Mouse (Mus musculus) lung, embryonic 14.5 days (tissue): ENCODE measurements around the gene Rps2. TPM values are rescaled to one million over a fixed set of nuclear protein-coding genes. Genes with fewer than 3 reads are reported as not detected.

ENCODE experiments used
- ATAC-seq: fragments of 200-750 bp; cut with Nextera tagmentation; 2 replicates; pipeline ENCODE4 v1.8.0; 2017; ENCODE audit warnings: mild to moderate bottlenecking, moderate TSS enrichment, moderate library complexity; ENCODE audit not compliant: insufficient read depth
- DNase-seq: peaks from one replicate; pipeline ENCODE4 v3.0.0-alpha.2; 2015
- H3K27ac ChIP-seq: fragments of 300-500 bp; sonication (generic); 2 replicates; pipeline ENCODE4 v1.5.1; 2014; ENCODE audit warnings: low read depth, mild to moderate bottlenecking, moderate library complexity
- H3K27me3 ChIP-seq: fragments of 300-500 bp; sonication (generic); 2 replicates; pipeline ENCODE4 v1.6.1; 2014; ENCODE audit warnings: low read length, control low read depth; ENCODE audit not compliant: insufficient read depth
- H3K36me3 ChIP-seq: fragments of 300-500 bp; sonication (generic); 2 replicates; pipeline ENCODE4 v1.6.1; 2014; ENCODE audit warnings: control low read depth; ENCODE audit not compliant: insufficient read depth
- H3K4me1 ChIP-seq: fragments of 300-500 bp; sonication (generic); 2 replicates; pipeline ENCODE4 v1.6.1; 2014; ENCODE audit warnings: antibody characterized with exemption, control low read depth; ENCODE audit not compliant: insufficient read depth
- H3K4me2 ChIP-seq: fragments of 300-500 bp; sonication (generic); 2 replicates; pipeline ENCODE4 v1.6.1; 2014; ENCODE audit warnings: mild to moderate bottlenecking
- H3K4me3 ChIP-seq: fragments of 300-500 bp; sonication (generic); 2 replicates; pipeline ENCODE4 v1.5.1; 2014; ENCODE audit warnings: low read depth, low read length
- H3K9ac ChIP-seq: fragments of 300-500 bp; sonication (generic); 2 replicates; pipeline ENCODE4 v1.6.1; 2014
- H3K9me3 ChIP-seq: fragments of 300-500 bp; sonication (generic); 2 replicates; pipeline ENCODE4 v1.6.1; 2016; ENCODE audit warnings: low read depth, low read length, control low read depth
- CTCF ChIP-seq: IDR thresholded peaks from 2 replicates; pipeline ENCODE4 v1.5.1; 2016; ENCODE audit warnings: antibody characterized with exemption, low read depth
- WGBS: fragments of 180-500 bp; shearing (Covaris S2); extraction: QIAGEN DNeasy Blood & Tissue Kit; methylation state at CpG from one replicate; pipeline ENCODE4 v1.1.7; 2014; 5-methylcytosine and 5-hydroxymethylcytosine counted together
- polyA plus RNA-seq: library from polyadenylated mRNA; unstranded; fragments of >200 nt; fragmentation: Nextera tagmentation; extraction: Ambion mirVana; gene quantifications from 2 replicates; pipeline ENCODE4 v1.2.1, GENCODE M21; 2014

Rps2 gene
- polyA plus RNA-seq, 1 experiment from 2014 or later, result 1,884 TPM

GRCm38 (mm10) chr17:24724184-24724583 lies 6.3 kb downstream of the Rps2 start, which contains the start of gene Ndufb10:
TSS of gene Ndufb10 (minus strand) at chr17:24724478.
- Histone ChIP-seq H3K9ac (peak within 1 kb of the TSS; percentile 83), H3K27ac (peak within 1 kb of the TSS; percentile 71), H3K4me2 (peak within 1 kb of the TSS; percentile 86), H3K36me3 (peaks cover 23% of the 10 kb centered on the region), H3K4me3 (peak within 1 kb of the TSS; percentile 90), H3K9me3 (no peaks in the 10 kb centered on the region), H3K4me1 (0 out of 2 replicates have a peak, but pooled peaks cover 5% of the 10 kb centered on the region), H3K27me3 (no peaks in the 10 kb centered on the region)
- ATAC-seq (peak; percentile 80), DNase-seq (peak; percentile 99)
- under 1% methylated on average over 30 of the region's 30 CpGs for WGBS
- peak; percentile 98 for TF ChIP-seq CTCF

GRCm38 (mm10) chr17:24725637-24726390 lies 7.9 kb downstream of the Rps2 start:
- Histone ChIP-seq H3K9ac (no peak overlapping the region), H3K4me2 (no peak overlapping the region), H3K27ac (no peak overlapping the region), H3K36me3 (peaks cover 19% of the 10 kb centered on the region), H3K9me3 (no peaks in the 10 kb centered on the region), H3K27me3 (no peaks in the 10 kb centered on the region), H3K4me1 (0 out of 2 replicates have a peak, but pooled peaks cover 5% of the 10 kb centered on the region), H3K4me3 (no peak overlapping the region)
- DNase-seq (no peak), ATAC-seq (no peak)
- WGBS, result 71% methylated on average over 3 of the region's 3 CpGs
- TF ChIP-seq CTCF, result no peak

GRCm38 (mm10) chr17:24727618-24728017 lies 9.7 kb downstream of the Rps2 start, which contains the start of gene Rpl3l:
TSS of gene Rpl3l (plus strand) at chr17:24727820.
- DNase-seq, result no peak
- no peak within 1 kb of the TSS for H3K9ac ChIP-seq
- TF ChIP-seq CTCF, result no peak

GRCm38 (mm10) chr17:24728184-24728583 lies 10.3 kb downstream of the Rps2 start:
- H3K9ac ChIP-seq, result no peak overlapping the region
- H3K4me3 ChIP-seq, result no peak overlapping the region
- 58% methylated on average over 17 of the region's 17 CpGs for WGBS
- DNase-seq (no peak), ATAC-seq (no peak)
- no peak overlapping the region for H3K27ac ChIP-seq
- H3K4me2 ChIP-seq, result no peak overlapping the region
- no peaks in the 10 kb centered on the region for H3K9me3 ChIP-seq
- H3K27me3 ChIP-seq, result no peaks in the 10 kb centered on the region
- no peaks in the 10 kb centered on the region for H3K36me3 ChIP-seq
- 0 out of 2 replicates have a peak, but pooled peaks cover 2% of the 10 kb centered on the region for H3K4me1 ChIP-seq
- no peak for TF ChIP-seq CTCF

More at GRCm38 (mm10) chr17:24727618-24728017, 9.7 kb downstream of the Rps2 start, which contains the start of gene Rpl3l:
- H3K4me3 ChIP-seq, result no peak within 1 kb of the TSS
- peaks cover 2% of the 10 kb centered on the region for H3K36me3 ChIP-seq
- ATAC-seq, result no peak
- WGBS, result 69% methylated on average over 2 of the region's 2 CpGs
- H3K4me2 ChIP-seq, result no peak within 1 kb of the TSS
- no peak within 1 kb of the TSS for H3K27ac ChIP-seq
- H3K9me3 ChIP-seq, result no peaks in the 10 kb centered on the region
- no peaks in the 10 kb centered on the region for H3K27me3 ChIP-seq
- 0 out of 2 replicates have a peak, but pooled peaks cover 2% of the 10 kb centered on the region for H3K4me1 ChIP-seq

DNA sequence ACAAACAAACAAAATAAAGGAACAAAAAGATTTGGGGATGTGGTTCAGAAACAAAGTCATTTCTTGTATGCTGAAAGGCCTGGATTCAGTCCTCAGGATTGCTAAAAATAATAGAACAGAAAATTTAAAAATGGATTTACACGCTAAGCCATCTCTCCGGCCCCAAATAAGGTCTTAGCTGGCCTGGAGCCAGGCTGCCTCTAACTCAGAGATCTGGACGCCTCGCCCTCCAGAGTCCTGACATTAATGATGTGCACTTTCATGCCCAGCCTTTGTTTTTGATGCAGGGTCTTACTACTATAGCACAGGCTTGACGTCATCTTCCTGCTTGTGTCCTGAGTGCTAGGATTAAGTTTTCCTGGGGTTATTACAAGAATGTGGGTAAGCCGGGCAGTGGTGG lies 11.2 kb downstream of the Rps2 start:
- ATAC-seq (no peak), DNase-seq (peak; percentile 62)
- Histone ChIP-seq H3K9ac (no peak overlapping the region), H3K36me3 (no peaks in the 10 kb centered on the region), H3K27ac (no peak overlapping the region), H3K4me1 (no peaks in the 10 kb centered on the region), H3K4me3 (no peak overlapping the region), H3K4me2 (no peak overlapping the region), H3K9me3 (no peaks in the 10 kb centered on the region), H3K27me3 (no peaks in the 10 kb centered on the region)
- no peak for TF ChIP-seq CTCF
- 52% methylated on average over 6 of the region's 6 CpGs for WGBS

GRCm38 (mm10) chr17:24730787-24731186 lies 12.9 kb downstream of the Rps2 start:
- DNase-seq, result no peak
- H3K36me3 ChIP-seq, result no peaks in the 10 kb centered on the region
- ATAC-seq, result no peak
- H3K9me3 ChIP-seq, result no peaks in the 10 kb centered on the region
- no peaks in the 10 kb centered on the region for H3K27me3 ChIP-seq
- H3K4me1 ChIP-seq, result peaks cover under 1% of the 10 kb centered on the region
- H3K4me3 ChIP-seq, result no peak overlapping the region
- 77% methylated on average over 14 of the region's 14 CpGs for WGBS
- TF ChIP-seq CTCF, result no peak
- no peak overlapping the region for H3K9ac ChIP-seq
- H3K27ac ChIP-seq, result no peak overlapping the region
- H3K4me2 ChIP-seq, result no peak overlapping the region

DNA sequence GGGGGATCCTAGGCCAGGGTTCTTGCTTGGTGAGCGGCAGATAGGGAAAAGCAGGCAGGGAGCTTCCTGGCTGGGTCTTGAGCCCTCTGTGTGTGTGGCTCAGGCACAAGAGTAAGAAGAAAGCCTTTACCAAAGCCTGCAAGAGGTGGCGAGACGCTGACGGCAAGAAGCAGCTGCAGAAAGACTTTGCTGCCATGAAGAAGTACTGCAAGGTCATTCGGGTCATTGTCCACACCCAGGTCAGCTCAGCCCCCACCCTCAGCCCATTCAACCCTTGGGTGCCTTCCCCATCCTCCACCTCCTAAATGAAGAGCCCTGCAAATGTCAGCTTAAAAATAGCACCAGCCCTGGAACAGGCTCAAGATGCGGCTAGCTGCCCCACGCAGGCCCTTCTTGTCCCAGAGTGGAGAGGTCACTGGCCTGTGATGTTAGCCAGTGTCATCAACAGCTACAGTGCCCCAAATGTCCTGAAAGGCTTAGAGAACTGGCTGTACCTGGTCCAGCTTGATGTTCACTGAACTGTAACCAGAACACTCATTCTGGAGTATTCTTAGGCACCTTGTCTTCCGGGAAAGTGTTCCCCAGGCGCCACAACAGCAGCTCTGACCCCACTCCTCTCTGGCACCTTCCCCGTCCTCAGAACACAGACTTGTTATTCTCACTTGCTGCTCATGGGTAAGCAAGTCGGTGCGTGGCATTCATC lies 14.5 kb downstream of the Rps2 start:
- no peak overlapping the region for H3K9ac ChIP-seq

More for the DNA sequence above, 14.5 kb downstream of the Rps2 start:
- Histone ChIP-seq H3K27ac (no peak overlapping the region), H3K4me2 (no peak overlapping the region), H3K4me1 (peaks cover 10% of the 10 kb centered on the region), H3K36me3 (no peaks in the 10 kb centered on the region), H3K27me3 (no peaks in the 10 kb centered on the region), H3K4me3 (no peak overlapping the region), H3K9me3 (no peaks in the 10 kb centered on the region)
- 78% methylated on average over 12 of the region's 12 CpGs for WGBS
- ATAC-seq (no peak), DNase-seq (no peak)
- no peak for TF ChIP-seq CTCF
